19 mouse cellular contexts compared by ENCODE assay signal in genomic region chr19:32311762-32312161, GRCm38 (mm10).
DNase-seq lines count a peak whose midpoint lies in the region; ATAC-seq and TF ChIP-seq lines count a peak whose summit lies in the region.
"Had no signal": no experiment of that assay in that cellular context is flagged by ENCODE, and none has a peak within 500 bp of the region (broad histone marks: within the 10 kb centered on the region; RNA-seq: fewer than 3 reads in every experiment).

No protein-coding gene starts in this region.

- H3K79me2 ChIP-seq in macrophage (ENCODE audit: inconsistent target): no peaks in the 10 kb centered on the region

- TF ChIP-seq CTCF in bone marrow macrophage, adult 2 months (IDR thresholded peaks at IDR 0.05; ENCODE audit: low read depth, low read length): no peak

- peak; percentile 62 for DNase-seq in heart, adult 11 months
- DNase-seq in embryo, embryonic 11 days: no peak
- DNase-seq: adrenal gland, adult 2 months; adrenal gland, postnatal 10 days; adrenal gland, postnatal 25 days; cerebellum, adult 11-12 months; cerebellum, adult 2 months; cerebellum, adult 9-10 months; cerebellum, postnatal 10 days; forebrain, postnatal 0 days had no signal

- no peaks in the 10 kb centered on the region for H3K9me3 ChIP-seq in heart, embryonic 11.5 days (replicated peaks; ENCODE audit: control insufficient read depth, low read length)
- H3K9me3 ChIP-seq: embryonic facial prominence, embryonic 13.5 days; embryonic facial prominence, embryonic 15.5 days; forebrain, embryonic 10.5 days; forebrain, embryonic 12.5 days; forebrain, embryonic 15.5 days had no signal

- no peak overlapping the region for H3K4me3 ChIP-seq in heart, embryonic 11.5 days (ENCODE audit: low read depth, low read length)
- no peak overlapping the region for H3K4me3 ChIP-seq in bone marrow macrophage, adult 2 months (ENCODE audit: insufficient read depth, low read length)
- no peak overlapping the region for H3K4me3 ChIP-seq in macrophage (ENCODE audit: inconsistent target)
- H3K4me3 ChIP-seq: embryonic facial prominence, embryonic 13.5 days; embryonic facial prominence, embryonic 15.5 days; erythroblast, embryonic 14.5 days; forebrain, embryonic 10.5 days; forebrain, embryonic 12.5 days; forebrain, embryonic 15.5 days had no signal

- no peak overlapping the region for H3K4me2 ChIP-seq in heart, embryonic 11.5 days
- H3K4me2 ChIP-seq: embryonic facial prominence, embryonic 13.5 days; embryonic facial prominence, embryonic 15.5 days; forebrain, embryonic 12.5 days; forebrain, embryonic 15.5 days had no signal

- no peak overlapping the region for H3K27ac ChIP-seq in heart, embryonic 11.5 days (ENCODE audit: low read depth, low read length)
- peak overlapping the region; percentile 59 for H3K27ac ChIP-seq in bone marrow macrophage, adult 2 months (ENCODE audit: insufficient read depth, low read depth, low read length)
- H3K27ac ChIP-seq in macrophage: peak overlapping the region; percentile 40
- H3K27ac ChIP-seq: embryonic facial prominence, embryonic 13.5 days; embryonic facial prominence, embryonic 15.5 days; forebrain, embryonic 10.5 days; forebrain, embryonic 12.5 days; forebrain, embryonic 15.5 days had no signal

- H3K9ac ChIP-seq in heart, embryonic 11.5 days (ENCODE audit: low read depth, low read length): no peak overlapping the region
- H3K9ac ChIP-seq: embryonic facial prominence, embryonic 13.5 days; embryonic facial prominence, embryonic 15.5 days; forebrain, embryonic 12.5 days; forebrain, embryonic 15.5 days; forebrain, postnatal 0 days had no signal

- no peak for ATAC-seq in heart, embryonic 11.5 days (replicated peaks; ENCODE audit: insufficient number of reproducible peaks, low FRiP score, low TSS enrichment)
- ATAC-seq: forebrain, embryonic 15.5 days; forebrain, postnatal 0 days had no signal

- no peak for TF ChIP-seq POLR2A in bone marrow macrophage, adult 2 months (IDR thresholded peaks at IDR 0.05; ENCODE audit: borderline replicate concordance, low read depth, low read length)

- H3K27me3 ChIP-seq in heart, embryonic 11.5 days (ENCODE audit: control insufficient read depth, insufficient read depth, low read length): no peaks in the 10 kb centered on the region
- H3K27me3 ChIP-seq: embryonic facial prominence, embryonic 13.5 days; embryonic facial prominence, embryonic 15.5 days; forebrain, embryonic 15.5 days had no signal

- no peaks in the 10 kb centered on the region for H3K36me3 ChIP-seq in heart, embryonic 11.5 days (ENCODE audit: control insufficient read depth, insufficient read depth, low read length)
- H3K36me3 ChIP-seq in macrophage (ENCODE audit: inconsistent target): no peaks in the 10 kb centered on the region
- H3K36me3 ChIP-seq: embryonic facial prominence, embryonic 13.5 days; embryonic facial prominence, embryonic 15.5 days; forebrain, embryonic 10.5 days; forebrain, embryonic 12.5 days; forebrain, embryonic 15.5 days had no signal

- H3K4me1 ChIP-seq in heart, embryonic 11.5 days (ENCODE audit: control insufficient read depth, insufficient read depth, low read length): no peaks in the 10 kb centered on the region; the same call in 1 of the 2 replicates
- H3K4me1 ChIP-seq in bone marrow macrophage, adult 2 months (ENCODE audit: control insufficient read depth, insufficient read depth, low read length): peaks cover 21% of the 10 kb centered on the region
- H3K4me1 ChIP-seq: forebrain, embryonic 10.5 days; forebrain, embryonic 12.5 days; forebrain, embryonic 15.5 days had no signal

- WGBS in heart, embryonic 11.5 days (ENCODE audit: insufficient replicate concordance): 83% methylated on average over 5 of the region's 5 CpGs
- 92% methylated on average over 5 of the region's 5 CpGs for WGBS in macrophage (ENCODE audit: missing documents)
